Mouse (Mus musculus) CH12.LX (cell line): ENCODE measurements around the gene Pmpca. TPM values are rescaled to one million over a fixed set of nuclear protein-coding genes. Genes with fewer than 3 reads are reported as not detected.

Experiments used
- DNase-seq: peaks from one replicate; pipeline ENCODE4 v3.0.0-alpha.2; 2013; ENCODE audit errors: extremely low read depth
- H3K27ac ChIP-seq: 2 replicates; pipeline ENCODE4 v1.5.1; 2012; ENCODE audit warnings: low read depth, mild to moderate bottlenecking, control low read depth, moderate library complexity; ENCODE audit not compliant: insufficient read depth
- H3K27me3 ChIP-seq: replicated peaks from 2 replicates; pipeline ENCODE3; 2012; ENCODE audit warnings: inconsistent platforms
- H3K36me3 ChIP-seq, 2 experiments: replicated peaks in 1 of 2; 2 replicates each; pipeline versions ENCODE3 to v1.6.1; 2012; ENCODE audit warnings: inconsistent platforms in 1 of 2, low read length in 1 of 2, mild to moderate bottlenecking in 1 of 2, mixed read lengths in 1 of 2, moderate library complexity in 1 of 2; ENCODE audit not compliant: control insufficient read depth in 1 of 2, insufficient read depth in 1 of 2
- H3K4me1 ChIP-seq, 2 experiments: 2 replicates each; pipeline ENCODE4 v1.6.1; 2012; ENCODE audit warnings: inconsistent platforms in 1 of 2, moderate library complexity in 1 of 2; ENCODE audit not compliant: insufficient read depth in 2 of 2, control insufficient read depth in 1 of 2
- H3K4me2 ChIP-seq: 2 replicates; pipeline ENCODE4 v1.6.1; 2012; ENCODE audit warnings: low read depth, mild to moderate bottlenecking, control low read depth; ENCODE audit not compliant: poor library complexity, insufficient read depth, severe bottlenecking
- H3K4me3 ChIP-seq, 3 experiments: fragments of 150-350 bp in 1 of 3; sonication (generic) in 1 of 3; replicated peaks in 1 of 3; 2 replicates each; pipeline versions ENCODE3 to v1.5.1; 2011 to 2012; ENCODE audit warnings: low read depth in 2 of 3, low read length in 2 of 3, mild to moderate bottlenecking in 2 of 3, moderate library complexity in 2 of 3, control low read depth in 1 of 3, improper control_type of control experiment in 1 of 3, inconsistent platforms in 1 of 3, mixed read lengths in 1 of 3; ENCODE audit not compliant: poor library complexity in 1 of 3
- H3K79me2 ChIP-seq: replicated peaks from 2 replicates; pipeline ENCODE4 v1.6.1; 2012; ENCODE audit warnings: mild to moderate bottlenecking, moderate library complexity; ENCODE audit not compliant: control insufficient read depth, poor library complexity, insufficient read depth, severe bottlenecking; ENCODE audit errors: extremely low read depth
- H3K9ac ChIP-seq: 2 replicates; pipeline ENCODE4 v1.6.1; 2012; ENCODE audit warnings: low read depth, mild to moderate bottlenecking, control low read depth, moderate library complexity; ENCODE audit not compliant: insufficient read depth
- H3K9me3 ChIP-seq: replicated peaks from 2 replicates; pipeline ENCODE3; 2012; ENCODE audit warnings: low read length, inconsistent platforms, mixed read lengths
- CHD1 ChIP-seq: IDR thresholded peaks from 2 replicates; pipeline ENCODE4 v1.6.1; 2012; ENCODE audit warnings: low read depth, low read length, improper control_type of control experiment, inconsistent platforms
- CHD2 ChIP-seq: IDR thresholded peaks from 2 replicates; pipeline ENCODE4 v1.6.1; 2011; ENCODE audit warnings: low read length, improper control_type of control experiment
- CTCF ChIP-seq, 2 experiments: IDR thresholded peaks in 1 of 2; conservative IDR thresholded peaks in 1 of 2; 2 replicates each; pipeline ENCODE4 v1.5.1; 2011 to 2012; ENCODE audit warnings: low read depth in 2 of 2, low read length in 2 of 2, improper control_type of control experiment in 1 of 2, inconsistent platforms in 1 of 2, mild to moderate bottlenecking in 1 of 2, moderate library complexity in 1 of 2
- EP300 ChIP-seq: IDR thresholded peaks from 2 replicates; pipeline ENCODE4 v1.6.1; 2011; ENCODE audit warnings: low read length, improper control_type of control experiment
- ETS1 ChIP-seq: conservative IDR thresholded peaks from 2 replicates; pipeline ENCODE4 v1.6.1; 2012; ENCODE audit warnings: low read depth, mild to moderate bottlenecking, inconsistent platforms, low read length, improper control_type of control experiment, moderate library complexity
- KAT2A ChIP-seq: IDR thresholded peaks from 2 replicates; pipeline ENCODE4 v1.6.1; 2012; ENCODE audit warnings: low read length, improper control_type of control experiment, inconsistent platforms; ENCODE audit not compliant: insufficient replicate concordance
- MAX ChIP-seq: IDR thresholded peaks from 2 replicates; pipeline ENCODE4 v1.6.1; 2011; ENCODE audit warnings: low read length, improper control_type of control experiment
- MAZ ChIP-seq: IDR thresholded peaks from 2 replicates; pipeline ENCODE4 v1.6.1; 2012; ENCODE audit warnings: low read depth, mild to moderate bottlenecking, inconsistent platforms, low read length, improper control_type of control experiment, moderate library complexity
- MXI1 ChIP-seq: IDR thresholded peaks from 2 replicates; pipeline ENCODE4 v1.6.1; 2011; ENCODE audit warnings: mild to moderate bottlenecking, low read depth, low read length, improper control_type of control experiment
- NELFE ChIP-seq: IDR thresholded peaks from 2 replicates; pipeline ENCODE4 v1.6.1; 2011; ENCODE audit warnings: low read depth, low read length, improper control_type of control experiment
- NRF1 ChIP-seq: IDR thresholded peaks from 2 replicates; pipeline ENCODE4 v1.6.1; 2014; ENCODE audit warnings: low read depth, mild to moderate bottlenecking, inconsistent platforms, low read length, improper control_type of control experiment, moderate library complexity
- RCOR1 ChIP-seq: conservative IDR thresholded peaks from 2 replicates; pipeline ENCODE4 v1.6.1; 2012; ENCODE audit warnings: low read depth, mild to moderate bottlenecking, inconsistent platforms, low read length, improper control_type of control experiment
- SMC3 ChIP-seq: IDR thresholded peaks from 2 replicates; pipeline ENCODE4 v1.6.1; 2011; ENCODE audit warnings: low read depth, low read length, improper control_type of control experiment
- ZKSCAN1 ChIP-seq: IDR thresholded peaks from 2 replicates; pipeline ENCODE4 v1.6.1; 2012; ENCODE audit warnings: low read depth, inconsistent platforms, low read length, improper control_type of control experiment, borderline replicate concordance
- dilution Hi-C: fragments of 300-500 bp; cut with MboI; formaldehyde crosslinking; loops from 2 replicates; pipeline ENCODE4 v1.14.3; 2020; ENCODE audit warnings: low sequenced_read_pairs; ENCODE audit not compliant: extremely low pct_unique_long_range_greater_than_20kb, extremely low pct_ligation_motif_present
- in situ Hi-C: fragments of 300-500 bp; cut with MboI; formaldehyde crosslinking; loops from 3 replicates; pipeline ENCODE4 v1.14.3; 2019; ENCODE audit warnings: low sequenced_read_pairs, low pct_ligation_motif_present, low pct_unique_long_range_greater_than_20kb, mixed read lengths
- polyA plus RNA-seq: library from polyadenylated mRNA; unstranded; fragments of >175 nt; gene quantifications from 2 replicates; pipeline ENCODE4 v1.2.1, GENCODE M21; 2012; ENCODE audit warnings: low read depth; ENCODE audit not compliant: insufficient read length
- total RNA-seq, 2 experiments: library from RNA; depleted of rRNA; stranded (reverse); fragments of 300-350 nt in 1 of 2; fragments of >200 nt in 1 of 2; gene quantifications; 2 replicates each; pipeline ENCODE4 v1.2.3; 2012 to 2014

Pmpca gene
- total and polyA plus RNA-seq, 3 experiments: 74.7 to 143 (median 79.5) TPM

DNA sequence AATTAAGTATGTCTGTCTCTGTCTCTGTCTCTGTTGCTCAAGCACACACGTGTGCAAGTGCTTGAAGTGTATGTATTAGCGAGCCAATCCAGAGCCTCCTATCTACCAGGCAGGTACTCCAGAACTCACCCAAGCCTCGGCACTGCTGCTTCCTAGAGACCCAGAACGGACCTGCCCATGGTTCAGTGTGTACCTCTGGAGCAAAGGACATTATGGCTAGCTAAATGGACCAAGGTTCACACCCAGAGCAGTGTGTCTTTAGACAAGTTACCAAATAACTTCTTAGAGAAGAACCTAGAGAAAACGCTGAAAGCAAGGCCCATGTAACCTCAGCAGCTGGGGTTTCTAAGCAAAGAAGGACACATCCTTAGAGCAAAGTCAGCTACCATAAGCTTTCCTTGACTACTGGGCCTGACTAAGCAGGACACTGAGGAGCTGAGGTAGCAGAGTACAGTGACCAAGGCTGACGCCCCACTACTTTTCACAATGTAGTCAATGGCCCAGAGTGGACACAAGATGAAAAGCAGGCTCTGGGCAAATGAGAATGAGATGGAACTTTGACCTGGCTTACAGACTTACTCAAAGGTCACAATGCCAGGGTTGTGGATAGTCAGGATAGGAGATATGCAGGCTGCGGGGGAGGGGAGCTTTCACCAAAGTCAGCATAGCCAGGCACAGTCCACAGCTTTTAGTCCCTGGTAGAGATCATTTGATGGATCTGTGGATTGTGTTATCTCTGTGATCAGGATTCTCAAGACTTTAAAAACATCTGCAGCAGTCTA lies 45.8 kb downstream of the Pmpca start:
- Histone ChIP-seq H3K4me2 (no peak overlapping the region), H3K27me3 (no peaks in the 10 kb centered on the region), H3K4me3 (no peak overlapping the region), H3K36me3 (peaks cover 69 to 86% of the 10 kb centered on the region in 2 experiments), H3K27ac (no peak overlapping the region), H3K4me1 (peaks cover 0 to 15% of the 10 kb centered on the region in 2 experiments; a peak in 1 of 4 replicates), H3K9me3 (no peaks in the 10 kb centered on the region), H3K9ac (no peak overlapping the region), H3K79me2 (peaks cover 12% of the 10 kb centered on the region)
- dilution Hi-C loops: no loop called here
- TF ChIP-seq RCOR1 (no peak), MAZ (no peak), ETS1 (no peak), ZKSCAN1 (no peak), CHD2 (no peak), KAT2A (no peak), MXI1 (no peak), CTCF (conservative IDR thresholded peaks at IDR 0.05 in 1 of 2, IDR thresholded peaks at IDR 0.05 in 1 of 2; ENCODE audit: low read depth in 2 of 2, low read length in 2 of 2) (no peak)
- in situ Hi-C loops: no loop called here
- DNase-seq: no peak

DNA sequence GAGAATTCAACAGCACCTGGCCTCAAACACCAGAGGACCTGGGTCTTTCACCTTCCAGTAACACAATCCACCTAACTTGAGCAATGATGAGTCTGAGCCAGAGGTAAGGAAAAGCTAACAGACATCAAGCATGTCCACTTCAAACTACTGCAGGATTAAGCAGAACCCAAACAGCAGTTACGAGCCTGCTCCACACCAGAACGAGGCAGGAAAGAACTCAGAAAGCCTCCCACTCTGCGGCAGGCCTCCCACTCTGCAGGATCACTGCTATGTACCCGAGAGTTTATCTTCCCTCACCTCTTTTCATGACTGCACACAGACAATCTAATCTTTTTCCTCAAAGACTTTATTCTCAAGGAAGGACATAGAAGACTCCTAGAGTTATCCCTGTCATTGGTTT lies 48.1 kb downstream of the Pmpca start:
- Histone ChIP-seq H3K79me2 (peaks cover 22% of the 10 kb centered on the region), H3K4me2 (no peak overlapping the region), H3K36me3 (peaks cover 74 to 91% of the 10 kb centered on the region in 2 experiments), H3K4me1 (peaks cover 0 to 15% of the 10 kb centered on the region in 2 experiments; a peak in 1 of 4 replicates), H3K27me3 (no peaks in the 10 kb centered on the region), H3K27ac (no peak overlapping the region), H3K9ac (no peak overlapping the region), H3K4me3 (no peak overlapping the region), H3K9me3 (no peaks in the 10 kb centered on the region)
- DNase-seq: no peak
- in situ Hi-C loops: no loop called here
- dilution Hi-C loops: no loop called here
- no peak for TF ChIP-seq SMC3
- TF ChIP-seq CHD1: no peak
- TF ChIP-seq CTCF (conservative IDR thresholded peaks at IDR 0.05 in 1 of 2, IDR thresholded peaks at IDR 0.05 in 1 of 2; ENCODE audit: low read depth in 2 of 2, low read length in 2 of 2): no peak
- TF ChIP-seq KAT2A: no peak
- TF ChIP-seq EP300: no peak
- TF ChIP-seq MAX: no peak
- no peak for TF ChIP-seq NELFE
- TF ChIP-seq NRF1: no peak
